Mouse (Mus musculus): ENCODE results near the gene Syt8. TPM values are rescaled to one million over a fixed set of nuclear protein-coding genes. Genes with fewer than 3 reads are reported as not detected.
A peak's percentile ranks its signal among the peaks of the same experiment; 100 is the strongest.

Gene Syt8
- polyA plus RNA-seq (2012; ENCODE audit: insufficient read depth, low replicate concordance) = 3.4 TPM in 1 of 2 replicates, not detected in the other

- H3K9me3 ChIP-seq = no peaks in the 10 kb centered on the region
- peaks cover 80% of the 10 kb centered on the region for H3K27me3 ChIP-seq (replicated peaks)
- peaks cover 42% of the 10 kb centered on the region for H3K4me1 ChIP-seq
- no peak for TF ChIP-seq GATA1 (IDR thresholded peaks at IDR 0.05; ENCODE audit: borderline replicate concordance, low read length)
- TF ChIP-seq FLI1 (IDR thresholded peaks at IDR 0.05; ENCODE audit: low read length) = no peak
- H3K4me3 ChIP-seq (replicated peaks) = no peak within 1 kb of the TSS
- H3K36me3 ChIP-seq (replicated peaks; ENCODE audit: low read length) = no peaks in the 10 kb centered on the region
These were observed at the start of gene Syt8 for GRCm38 (mm10) chr7:142434137-142434865. TSS of gene Syt8 (plus strand) at chr7:142434850.

- Histone ChIP-seq H3K9me3 (no peaks in the 10 kb centered on the region), H3K27me3 (replicated peaks) (no peaks in the 10 kb centered on the region), H3K4me1 (peaks cover 91% of the 10 kb centered on the region), H3K4me3 (replicated peaks) (peak overlapping the region; percentile 98), H3K36me3 (replicated peaks; ENCODE audit: low read length) (peaks cover 62% of the 10 kb centered on the region)
- TF ChIP-seq FLI1 (IDR thresholded peaks at IDR 0.05; ENCODE audit: low read length) (no peak), GATA1 (IDR thresholded peaks at IDR 0.05; ENCODE audit: borderline replicate concordance, low read length) (no peak)
These were observed 48.8 kb upstream of the Syt8 start for GRCm38 (mm10) chr7:142385742-142386403.

- TF ChIP-seq FLI1 (IDR thresholded peaks at IDR 0.05; ENCODE audit: low read length) = no peak
- TF ChIP-seq GATA1 (IDR thresholded peaks at IDR 0.05; ENCODE audit: borderline replicate concordance, low read length) = no peak
- Histone ChIP-seq H3K36me3 (replicated peaks; ENCODE audit: low read length) (peaks cover 54% of the 10 kb centered on the region), H3K9me3 (no peaks in the 10 kb centered on the region), H3K4me3 (replicated peaks) (peak overlapping the region; percentile 98), H3K27me3 (replicated peaks) (no peaks in the 10 kb centered on the region), H3K4me1 (peaks cover 91% of the 10 kb centered on the region)
These were observed 47.9 kb upstream of the Syt8 start for GRCm38 (mm10) chr7:142386621-142387201.

- Histone ChIP-seq H3K36me3 (replicated peaks; ENCODE audit: low read length) (peaks cover 45% of the 10 kb centered on the region), H3K27me3 (replicated peaks) (no peaks in the 10 kb centered on the region), H3K4me1 (peaks cover 91% of the 10 kb centered on the region), H3K4me3 (replicated peaks) (peak within 1 kb of the TSS; percentile 98), H3K9me3 (no peaks in the 10 kb centered on the region)
- TF ChIP-seq GATA1 (IDR thresholded peaks at IDR 0.05; ENCODE audit: borderline replicate concordance, low read length) (no peak), FLI1 (IDR thresholded peaks at IDR 0.05; ENCODE audit: low read length) (no peak)
These were observed 47.1 kb upstream of the Syt8 start, which contains the start of gene Ctsd for GRCm38 (mm10) chr7:142387419-142388148. TSS of gene Ctsd (minus strand) at chr7:142388038.

GRCm38 (mm10) chr7:142388198-142388597 lies 46.5 kb upstream of the Syt8 start:
- Histone ChIP-seq H3K27me3 (replicated peaks) (no peaks in the 10 kb centered on the region), H3K4me3 (replicated peaks) (peak overlapping the region; percentile 98), H3K9me3 (no peaks in the 10 kb centered on the region), H3K4me1 (peaks cover 91% of the 10 kb centered on the region), H3K36me3 (replicated peaks; ENCODE audit: low read length) (peaks cover 39% of the 10 kb centered on the region)
- TF ChIP-seq GATA1 (IDR thresholded peaks at IDR 0.05; ENCODE audit: borderline replicate concordance, low read length) = no peak
- no peak for TF ChIP-seq FLI1 (IDR thresholded peaks at IDR 0.05; ENCODE audit: low read length)

GRCm38 (mm10) chr7:142388740-142389139 lies 45.9 kb upstream of the Syt8 start:
- H3K9me3 ChIP-seq = no peaks in the 10 kb centered on the region
- no peaks in the 10 kb centered on the region for H3K27me3 ChIP-seq (replicated peaks)
- H3K4me1 ChIP-seq = peaks cover 91% of the 10 kb centered on the region
- no peak for TF ChIP-seq GATA1 (IDR thresholded peaks at IDR 0.05; ENCODE audit: borderline replicate concordance, low read length)
- TF ChIP-seq FLI1 (IDR thresholded peaks at IDR 0.05; ENCODE audit: low read length) = no peak
- H3K36me3 ChIP-seq (replicated peaks; ENCODE audit: low read length) = peaks cover 34% of the 10 kb centered on the region
- H3K4me3 ChIP-seq (replicated peaks) = peak overlapping the region; percentile 60

- Histone ChIP-seq H3K4me3 (replicated peaks) (peak overlapping the region; percentile 69), H3K9me3 (no peaks in the 10 kb centered on the region), H3K4me1 (peaks cover 91% of the 10 kb centered on the region), H3K36me3 (replicated peaks; ENCODE audit: low read length) (peaks cover 20% of the 10 kb centered on the region), H3K27me3 (replicated peaks) (no peaks in the 10 kb centered on the region)
- no peak for TF ChIP-seq FLI1 (IDR thresholded peaks at IDR 0.05; ENCODE audit: low read length)
- TF ChIP-seq GATA1 (IDR thresholded peaks at IDR 0.05; ENCODE audit: borderline replicate concordance, low read length) = no peak
These were observed 44.5 kb upstream of the Syt8 start for GRCm38 (mm10) chr7:142389961-142390650.

- H3K9me3 ChIP-seq = no peaks in the 10 kb centered on the region
- peaks cover 91% of the 10 kb centered on the region for H3K4me1 ChIP-seq
- H3K4me3 ChIP-seq (replicated peaks) = peak overlapping the region; percentile 75
- no peaks in the 10 kb centered on the region for H3K27me3 ChIP-seq (replicated peaks)
- no peak for TF ChIP-seq GATA1 (IDR thresholded peaks at IDR 0.05; ENCODE audit: borderline replicate concordance, low read length)
- no peak for TF ChIP-seq FLI1 (IDR thresholded peaks at IDR 0.05; ENCODE audit: low read length)
- H3K36me3 ChIP-seq (replicated peaks; ENCODE audit: low read length) = peaks cover 10% of the 10 kb centered on the region
These were observed 43.5 kb upstream of the Syt8 start for GRCm38 (mm10) chr7:142391108-142391507.

GRCm38 (mm10) chr7:142391609-142392008 lies 43.0 kb upstream of the Syt8 start:
- no peak for TF ChIP-seq FLI1 (IDR thresholded peaks at IDR 0.05; ENCODE audit: low read length)
- no peak for TF ChIP-seq GATA1 (IDR thresholded peaks at IDR 0.05; ENCODE audit: borderline replicate concordance, low read length)
- Histone ChIP-seq H3K4me1 (peaks cover 91% of the 10 kb centered on the region), H3K27me3 (replicated peaks) (no peaks in the 10 kb centered on the region), H3K36me3 (replicated peaks; ENCODE audit: low read length) (peaks cover 5% of the 10 kb centered on the region), H3K4me3 (replicated peaks) (peak overlapping the region; percentile 79), H3K9me3 (no peaks in the 10 kb centered on the region)
